Mouse (Mus musculus) MEL (cell line): ENCODE measurements around the gene Slc2a4. TPM values are rescaled to one million over a fixed set of nuclear protein-coding genes. Genes with fewer than 3 reads are reported as not detected.
A peak's percentile ranks its signal among the peaks of the same experiment; 100 is the strongest.

Experiments
- DNase-seq: peaks from one replicate; pipeline ENCODE4 v3.0.0; 2011; ENCODE audit warnings: low read depth, low spot score
- H3K27ac ChIP-seq: 2 replicates; pipeline ENCODE4 v1.5.1; 2012; ENCODE audit warnings: low read depth, mild to moderate bottlenecking, control low read depth, low read length, moderate library complexity; ENCODE audit not compliant: control insufficient read depth
- H3K27me3 ChIP-seq, 2 experiments: fragments of 150-350 bp in 1 of 2; sonication (generic) in 1 of 2; 2 replicates each; pipeline ENCODE4 v1.6.1; 2012; ENCODE audit warnings: low read length in 2 of 2, mild to moderate bottlenecking in 2 of 2, improper control_type of control experiment in 1 of 2, moderate library complexity in 1 of 2; ENCODE audit not compliant: insufficient read depth in 2 of 2, control insufficient read depth in 1 of 2
- H3K36me3 ChIP-seq, 2 experiments: 2 replicates each; pipeline ENCODE4 v1.6.1; 2012 to 2014; ENCODE audit warnings: low read length in 2 of 2, improper control_type of control experiment in 1 of 2, inconsistent platforms in 1 of 2, mild to moderate bottlenecking in 1 of 2; ENCODE audit not compliant: insufficient read depth in 2 of 2, control insufficient read depth in 1 of 2
- H3K4me1 ChIP-seq, 2 experiments: fragments of 150-350 bp in 1 of 2; sonication (generic) in 1 of 2; 2 replicates each; pipeline ENCODE4 v1.6.1; 2012; ENCODE audit warnings: low read length in 2 of 2, improper control_type of control experiment in 1 of 2, mild to moderate bottlenecking in 1 of 2; ENCODE audit not compliant: insufficient read depth in 2 of 2, control insufficient read depth in 1 of 2
- H3K4me3 ChIP-seq, 2 experiments: fragments of 150-350 bp in 1 of 2; sonication (generic) in 1 of 2; 2 replicates each; pipeline ENCODE4 v1.5.1; 2012; ENCODE audit warnings: low read depth in 2 of 2, low read length in 2 of 2, mild to moderate bottlenecking in 2 of 2, moderate library complexity in 2 of 2, control low read depth in 1 of 2, improper control_type of control experiment in 1 of 2; ENCODE audit not compliant: control insufficient read depth in 1 of 2, insufficient read depth in 1 of 2
- H3K79me2 ChIP-seq: 2 replicates; pipeline ENCODE4 v1.6.1; 2012; ENCODE audit warnings: mild to moderate bottlenecking, low read length, moderate library complexity; ENCODE audit not compliant: control insufficient read depth, poor library complexity, insufficient read depth
- H3K9ac ChIP-seq: 2 replicates; pipeline ENCODE4 v1.6.1; 2012; ENCODE audit warnings: low read depth, mild to moderate bottlenecking, control low read depth, low read length, moderate library complexity; ENCODE audit not compliant: control insufficient read depth, poor library complexity, severe bottlenecking
- H3K9me3 ChIP-seq: fragments of 150-350 bp; sonication (generic); replicated peaks from 2 replicates; pipeline ENCODE4 v1.6.1; 2012; ENCODE audit warnings: mild to moderate bottlenecking, low read length, improper control_type of control experiment, moderate library complexity; ENCODE audit not compliant: insufficient read depth
- BHLHE40 ChIP-seq: IDR thresholded peaks from 2 replicates; pipeline ENCODE4 v1.6.1; 2012; ENCODE audit warnings: low read depth, mild to moderate bottlenecking, inconsistent platforms, low read length, improper control_type of control experiment, borderline replicate concordance
- CHD1 ChIP-seq: IDR thresholded peaks from 2 replicates; pipeline ENCODE4 v1.6.1; 2012; ENCODE audit warnings: low read depth, mild to moderate bottlenecking, inconsistent platforms, low read length, improper control_type of control experiment
- E2F4 ChIP-seq: IDR thresholded peaks from 2 replicates; pipeline ENCODE4 v1.6.1; 2011; ENCODE audit warnings: low read depth, low read length, improper control_type of control experiment, borderline replicate concordance
- ELF1 ChIP-seq: IDR thresholded peaks from 2 replicates; pipeline ENCODE4 v1.6.1; 2014; ENCODE audit warnings: low read depth, mild to moderate bottlenecking, inconsistent platforms, low read length, improper control_type of control experiment, moderate library complexity
- EP300 ChIP-seq, 2 experiments: IDR thresholded peaks; 2 replicates each; pipeline ENCODE4 v1.6.1; 2011; ENCODE audit warnings: improper control_type of control experiment in 2 of 2, low read length in 2 of 2, low read depth in 1 of 2, mild to moderate bottlenecking in 1 of 2
- ETS1 ChIP-seq: IDR thresholded peaks from 2 replicates; pipeline ENCODE4 v1.6.1; 2012; ENCODE audit warnings: low read depth, mild to moderate bottlenecking, inconsistent platforms, low read length, improper control_type of control experiment, moderate library complexity
- GABPA ChIP-seq: IDR thresholded peaks from 2 replicates; pipeline ENCODE4 v1.6.1; 2012; ENCODE audit warnings: low read depth, mild to moderate bottlenecking, inconsistent platforms, low read length, improper control_type of control experiment, moderate library complexity
- GATA1 ChIP-seq: IDR thresholded peaks from 2 replicates; pipeline ENCODE4 v1.6.1; 2011; ENCODE audit warnings: low read depth, low read length, improper control_type of control experiment
- HCFC1 ChIP-seq: IDR thresholded peaks from 2 replicates; pipeline ENCODE4 v1.6.1; 2012; ENCODE audit warnings: low read depth, mild to moderate bottlenecking, inconsistent platforms, low read length, improper control_type of control experiment, moderate library complexity
- JUND ChIP-seq: IDR thresholded peaks from 2 replicates; pipeline ENCODE4 v1.6.1; 2011; ENCODE audit warnings: low read depth, mild to moderate bottlenecking, improper control_type of control experiment, low read length
- KAT2A ChIP-seq: conservative IDR thresholded peaks from 2 replicates; pipeline ENCODE4 v1.6.1; 2012; ENCODE audit warnings: low read depth, low read length, improper control_type of control experiment, inconsistent platforms
- MAFK ChIP-seq: IDR thresholded peaks from 2 replicates; pipeline ENCODE4 v1.6.1; 2011; ENCODE audit warnings: low read depth, mild to moderate bottlenecking, low read length, improper control_type of control experiment, borderline replicate concordance
- MAZ ChIP-seq: IDR thresholded peaks from 2 replicates; pipeline ENCODE4 v1.6.1; 2012; ENCODE audit warnings: low read depth, mild to moderate bottlenecking, inconsistent platforms, low read length, improper control_type of control experiment
- MXI1 ChIP-seq: IDR thresholded peaks from 2 replicates; pipeline ENCODE4 v1.6.1; 2011; ENCODE audit warnings: mild to moderate bottlenecking, low read depth, low read length, improper control_type of control experiment
- MYB ChIP-seq: IDR thresholded peaks from 2 replicates; pipeline ENCODE4 v1.6.1; 2011; ENCODE audit warnings: mild to moderate bottlenecking, low read depth, low read length, improper control_type of control experiment
- MYC ChIP-seq: IDR thresholded peaks from 2 replicates; pipeline ENCODE4 v1.6.1; 2011; ENCODE audit warnings: low read depth, mild to moderate bottlenecking, low read length, improper control_type of control experiment, moderate library complexity
- NRF1 ChIP-seq: IDR thresholded peaks from 2 replicates; pipeline ENCODE4 v1.6.1; 2014; ENCODE audit warnings: low read depth, mild to moderate bottlenecking, inconsistent platforms, low read length, improper control_type of control experiment, moderate library complexity; ENCODE audit not compliant: poor library complexity, insufficient read depth, severe bottlenecking
- POLR2A ChIP-seq, 2 experiments: IDR thresholded peaks; 2 replicates each; pipeline ENCODE4 v1.6.1; 2011 to 2012; ENCODE audit warnings: low read length in 2 of 2, mild to moderate bottlenecking in 2 of 2, control low read depth in 1 of 2, improper control_type of control experiment in 1 of 2, low read depth in 1 of 2, moderate library complexity in 1 of 2; ENCODE audit not compliant: control insufficient read depth in 1 of 2, insufficient read depth in 1 of 2, poor library complexity in 1 of 2
- POLR2AphosphoS2 ChIP-seq: IDR thresholded peaks from 2 replicates; pipeline ENCODE4 v1.6.1; 2011; ENCODE audit warnings: low read length, improper control_type of control experiment
- POLR2AphosphoS5 ChIP-seq: IDR thresholded peaks from 2 replicates; pipeline ENCODE4 v1.6.1; 2012; ENCODE audit warnings: low read depth, borderline replicate concordance, mild to moderate bottlenecking, inconsistent platforms, low read length, moderate library complexity, mixed read lengths
- RAD21 ChIP-seq: IDR thresholded peaks from 2 replicates; pipeline ENCODE4 v1.6.1; 2011; ENCODE audit warnings: mild to moderate bottlenecking, low read depth, low read length, improper control_type of control experiment
- RCOR1 ChIP-seq: IDR thresholded peaks from 2 replicates; pipeline ENCODE4 v1.6.1; 2012; ENCODE audit warnings: low read depth, mild to moderate bottlenecking, inconsistent platforms, low read length, improper control_type of control experiment
- SIN3A ChIP-seq: IDR thresholded peaks from 2 replicates; pipeline ENCODE4 v1.6.1; 2012; ENCODE audit warnings: low read length, improper control_type of control experiment, inconsistent platforms
- SMC3 ChIP-seq: IDR thresholded peaks from 2 replicates; pipeline ENCODE4 v1.6.1; 2011; ENCODE audit warnings: low read depth, low read length, improper control_type of control experiment
- TAL1 ChIP-seq: IDR thresholded peaks from 2 replicates; pipeline ENCODE4 v1.6.1; 2012; ENCODE audit warnings: mild to moderate bottlenecking, inconsistent platforms, low read length, moderate library complexity, mixed read lengths
- TCF12 ChIP-seq: IDR thresholded peaks from 2 replicates; pipeline ENCODE4 v1.6.1; 2014; ENCODE audit warnings: low read depth, mild to moderate bottlenecking, inconsistent platforms, low read length, improper control_type of control experiment, moderate library complexity
- ZC3H11A ChIP-seq: IDR thresholded peaks from 2 replicates; pipeline ENCODE4 v1.6.1; 2012; ENCODE audit warnings: low read depth, mild to moderate bottlenecking, inconsistent platforms, low read length, improper control_type of control experiment
- ZKSCAN1 ChIP-seq: IDR thresholded peaks from 2 replicates; pipeline ENCODE4 v1.6.1; 2012; ENCODE audit warnings: low read depth, mild to moderate bottlenecking, inconsistent platforms, low read length, improper control_type of control experiment, moderate library complexity
- ZMIZ1 ChIP-seq: IDR thresholded peaks from 2 replicates; pipeline ENCODE4 v1.6.1; 2012; ENCODE audit warnings: low read depth, mild to moderate bottlenecking, inconsistent platforms, low read length, improper control_type of control experiment, moderate library complexity
- ZNF384 ChIP-seq: IDR thresholded peaks from 2 replicates; pipeline ENCODE4 v1.6.1; 2012; ENCODE audit warnings: low read depth, mild to moderate bottlenecking, inconsistent platforms, low read length, improper control_type of control experiment
- polyA plus RNA-seq, 2 experiments: library from polyadenylated mRNA; stranded (reverse) in 1 of 2; unstranded in 1 of 2; fragments of >175 nt in 1 of 2; fragments of >200 nt in 1 of 2; gene quantifications; 2 replicates each; pipeline versions ENCODE4 v1.2.1 to v1.2.4; 2012; ENCODE audit warnings: low replicate concordance in 2 of 2, low read depth in 1 of 2; ENCODE audit not compliant: insufficient read length in 2 of 2, insufficient read depth in 1 of 2, missing spikeins in 1 of 2
- total RNA-seq: library from RNA; depleted of rRNA; stranded (reverse); fragments of 300-350 nt; gene quantifications from 2 replicates; pipeline ENCODE4 v1.2.3, GENCODE M21; 2012

Gene Slc2a4
- total and polyA plus RNA-seq, 3 experiments = 0.12 to 0.19 TPM; not detected in 1

- H3K36me3 ChIP-seq = peaks cover 17 to 32% of the 10 kb centered on the region in 2 experiments
- H3K4me3 ChIP-seq = peak overlapping the region; percentile 22 to 57
- H3K27me3 ChIP-seq = no peaks in the 10 kb centered on the region
- H3K4me1 ChIP-seq = peaks cover 13 to 22% of the 10 kb centered on the region in 2 experiments
- H3K9ac ChIP-seq = peak overlapping the region; percentile 89
- H3K79me2 ChIP-seq = peaks cover 34% of the 10 kb centered on the region
- TF ChIP-seq TCF12 (no peak), BHLHE40 (no peak), GABPA (no peak), RCOR1 (no peak), MAZ (no peak), MAFK (peak; percentile 66; the same call in 1 of the 2 replicates), POLR2A (IDR thresholded peaks at IDR 0.05; ENCODE audit: control insufficient read depth in 1 of 2, insufficient read depth in 1 of 2, low read depth in 1 of 2, low read length in 2 of 2, poor library complexity in 1 of 2) (no peak), MXI1 (no peak), MYB (no peak), EP300 (IDR thresholded peaks at IDR 0.05; ENCODE audit: low read depth in 1 of 2, low read length in 2 of 2) (no peak), ETS1 (0 out of 2 replicates have a peak, but pooled peaks have one; percentile 7), HCFC1 (no peak), SMC3 (no peak), NRF1 (no peak), POLR2AphosphoS5 (no peak), ELF1 (no peak), JUND (no peak), MYC (no peak)
- no peaks in the 10 kb centered on the region for H3K9me3 ChIP-seq
- peak; percentile 60 for DNase-seq
- H3K27ac ChIP-seq = peak overlapping the region; percentile 98
Observed at GRCm38 (mm10) chr11:69922796-69923195, 25.2 kb downstream of the Slc2a4 start.

- peak; percentile 70 for DNase-seq
- H3K9me3 ChIP-seq = no peaks in the 10 kb centered on the region
- H3K27me3 ChIP-seq = no peaks in the 10 kb centered on the region
- H3K9ac ChIP-seq = peak overlapping the region; percentile 89
- peak overlapping the region; percentile 57 to 77 for H3K4me3 ChIP-seq
- H3K79me2 ChIP-seq = peaks cover 41% of the 10 kb centered on the region
- peaks cover 13 to 29% of the 10 kb centered on the region in 2 experiments for H3K4me1 ChIP-seq
- H3K27ac ChIP-seq = peak overlapping the region; percentile 98
- peaks cover 22 to 38% of the 10 kb centered on the region in 2 experiments for H3K36me3 ChIP-seq
- peak; percentile 50; the same call in 1 of the 2 replicates for TF ChIP-seq ZNF384
- TF ChIP-seq ZMIZ1 = peak; percentile 11; the same call in 1 of the 2 replicates
- TF ChIP-seq RCOR1 = peak; percentile 54; the same call in 1 of the 2 replicates
- peak; percentile 97 for TF ChIP-seq CHD1
- peak; percentile 84 for TF ChIP-seq GATA1
- no peak for TF ChIP-seq MAFK
- TF ChIP-seq SIN3A = no peak; the same call in 1 of the 2 replicates
- no peak for TF ChIP-seq ZKSCAN1
- TF ChIP-seq E2F4 = no peak
- TF ChIP-seq MAZ = peak; percentile 61; the same call in 1 of the 2 replicates
- TF ChIP-seq POLR2AphosphoS2 = no peak
- TF ChIP-seq POLR2AphosphoS5 = no peak
- peak; percentile 29 for TF ChIP-seq RAD21
- TF ChIP-seq ZC3H11A = no peak
- TF ChIP-seq EP300 (IDR thresholded peaks at IDR 0.05; ENCODE audit: low read depth in 1 of 2, low read length in 2 of 2) = peak; percentile 19 to 63; a peak in 1 of 4 replicates
- peak; percentile 21; the same call in 1 of the 2 replicates for TF ChIP-seq NRF1
- no peak for TF ChIP-seq KAT2A
- TF ChIP-seq MYC = no peak
- TF ChIP-seq TAL1 = no peak
Observed at GRCm38 (mm10) chr11:69922012-69922756, 25.8 kb downstream of the Slc2a4 start.
